Mouse (Mus musculus) gastrocnemius, adult 8-10 months (tissue): Measurements from ENCODE around the gene Lztr1. TPM values are rescaled to one million over a fixed set of nuclear protein-coding genes. Genes with fewer than 3 reads are reported as not detected.
A peak's percentile ranks its signal among the peaks of the same experiment; 100 is the strongest.
"Not testable (repeated sequence)": the region's sequence is repeated elsewhere in the genome, so short reads cannot be mapped to it uniquely, and the experiment has no call there.

ENCODE experiments used
- DNase-seq, 2 experiments: peaks; one replicate each; pipeline ENCODE4 v3.0.0; 2022; ENCODE audit warnings: low spot score in 2 of 2
- total RNA-seq, 4 experiments: library from RNA; stranded (reverse); gene quantifications; 2 replicates each; pipeline ENCODE4 v1.2.4; 2022

Gene Lztr1
- total RNA-seq, 4 experiments from 2014 or later: 20.3 to 26.1 (median 23.5) TPM

DNA sequence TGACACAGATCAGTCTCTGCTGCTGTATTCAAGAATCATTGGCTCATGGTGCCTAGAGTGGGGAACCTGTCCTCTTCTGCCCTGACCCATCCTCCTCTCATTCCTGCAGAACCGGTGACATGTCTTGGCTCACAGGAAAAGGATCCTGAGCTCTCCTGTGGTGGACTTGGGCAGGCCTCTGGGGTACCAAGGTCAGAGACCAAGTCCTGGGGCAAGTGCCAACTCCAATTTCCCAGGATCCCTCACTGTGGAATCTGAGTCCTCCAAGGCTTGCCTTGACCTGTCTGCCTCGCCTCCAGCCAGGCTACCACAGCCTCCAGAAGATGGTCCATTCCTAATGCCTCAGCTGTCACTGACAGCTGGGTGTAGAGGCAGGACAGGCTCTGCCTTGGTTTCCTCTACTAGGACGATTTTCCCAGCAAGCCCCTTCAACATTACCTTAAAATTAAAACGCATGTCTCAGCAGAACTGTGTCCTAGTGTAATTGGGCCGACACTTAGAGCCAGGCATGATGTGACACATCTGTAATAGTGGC, 1.4 kb upstream of the Lztr1 start:
- no peak for DNase-seq

DNA sequence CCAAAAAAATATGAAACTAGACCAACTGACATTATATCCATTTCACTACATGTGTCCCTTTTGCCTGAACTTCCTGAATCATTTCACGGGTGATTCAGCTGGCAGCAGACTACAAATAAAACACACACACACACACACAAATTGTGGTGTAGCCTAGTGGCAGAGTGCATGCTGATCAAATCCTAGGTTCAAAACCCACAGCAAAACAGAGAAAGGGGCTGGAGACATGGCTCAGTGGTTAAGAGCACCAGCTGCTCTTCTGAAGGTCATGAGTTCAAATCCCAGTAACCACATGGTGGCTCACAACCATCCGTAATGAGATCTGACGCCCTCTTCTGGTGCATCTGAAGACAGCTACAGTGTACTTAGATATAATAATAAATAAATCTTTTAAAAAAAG, 457 bp upstream of the Lztr1 start:
- DNase-seq: not testable (repeated sequence)

GRCm38 (mm10) chr16:17509240-17509597, 731 bp downstream of the Lztr1 start:
- no peak for DNase-seq

DNA sequence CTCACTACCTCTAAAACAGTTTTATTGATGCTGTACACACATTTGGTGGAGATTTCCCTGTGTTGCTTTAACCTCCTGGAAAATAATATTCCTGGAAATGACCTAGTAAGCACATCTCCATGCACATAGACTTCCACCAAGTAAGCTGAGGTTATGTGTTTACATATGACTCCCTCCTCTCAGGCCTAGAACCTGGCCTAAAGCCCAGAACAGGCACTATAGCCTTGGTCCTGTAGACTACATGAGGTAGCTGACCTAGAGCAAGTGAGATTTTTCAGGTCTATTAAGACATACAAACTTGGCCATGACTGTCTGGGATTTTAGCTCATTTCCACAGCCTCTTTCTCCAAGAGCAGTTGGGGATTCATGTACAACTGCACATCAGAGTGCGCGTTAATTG, 1.7 kb downstream of the Lztr1 start:
- no peak for DNase-seq

- DNase-seq: no peak
Measured at GRCm38 (mm10) chr16:17510686-17511085, 2.2 kb downstream of the Lztr1 start.

DNA sequence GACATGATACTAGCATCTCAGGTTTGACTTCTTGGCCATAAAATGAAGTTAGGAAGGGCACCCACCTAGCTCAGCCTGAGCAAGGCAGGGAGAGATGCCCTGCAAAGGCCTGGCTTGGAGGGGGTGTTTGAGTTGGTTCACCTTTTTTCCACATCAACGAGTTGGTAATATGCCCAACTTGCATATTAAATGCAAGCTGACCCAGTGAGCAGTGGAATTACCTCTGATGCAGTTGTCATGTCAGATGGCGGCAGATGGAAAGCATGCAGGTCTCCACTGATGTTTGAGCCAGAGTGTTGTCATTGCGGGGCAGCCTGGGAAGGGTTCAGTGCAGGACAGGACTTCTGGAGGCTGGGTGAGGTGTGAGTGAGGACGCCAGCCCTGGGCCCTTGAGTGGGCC, 2.9 kb downstream of the Lztr1 start:
- no peak for DNase-seq

GRCm38 (mm10) chr16:17518910-17519309, 10.4 kb downstream of the Lztr1 start:
- DNase-seq: no peak

- no peak for DNase-seq
Measured at GRCm38 (mm10) chr16:17524156-17524555, 15.7 kb downstream of the Lztr1 start.

DNA sequence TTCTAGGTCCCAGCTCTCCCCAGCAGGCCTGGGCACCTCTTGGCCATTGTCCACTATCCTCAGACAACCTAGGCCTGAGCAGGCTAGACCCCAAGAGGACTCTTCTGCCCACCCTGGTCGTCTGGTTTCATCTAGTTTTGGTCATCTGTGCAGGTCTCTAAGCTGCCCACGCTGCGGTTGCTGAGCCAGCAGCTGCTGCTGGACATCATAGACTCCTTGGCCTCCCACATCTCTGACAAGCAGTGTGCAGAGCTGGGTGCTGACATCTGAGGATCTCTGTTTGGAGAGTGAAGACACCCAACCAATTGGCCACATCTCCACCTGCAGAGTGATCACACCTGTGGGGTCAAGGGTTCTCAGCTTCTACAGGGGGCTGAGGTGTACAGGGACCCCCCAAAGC, 17.0 kb downstream of the Lztr1 start:
- DNase-seq: no peak

GRCm38 (mm10) chr16:17526223-17526622, 17.7 kb downstream of the Lztr1 start:
- no peak for DNase-seq

GRCm38 (mm10) chr16:17527606-17528005, 19.1 kb downstream of the Lztr1 start:
- DNase-seq: no peak

DNA sequence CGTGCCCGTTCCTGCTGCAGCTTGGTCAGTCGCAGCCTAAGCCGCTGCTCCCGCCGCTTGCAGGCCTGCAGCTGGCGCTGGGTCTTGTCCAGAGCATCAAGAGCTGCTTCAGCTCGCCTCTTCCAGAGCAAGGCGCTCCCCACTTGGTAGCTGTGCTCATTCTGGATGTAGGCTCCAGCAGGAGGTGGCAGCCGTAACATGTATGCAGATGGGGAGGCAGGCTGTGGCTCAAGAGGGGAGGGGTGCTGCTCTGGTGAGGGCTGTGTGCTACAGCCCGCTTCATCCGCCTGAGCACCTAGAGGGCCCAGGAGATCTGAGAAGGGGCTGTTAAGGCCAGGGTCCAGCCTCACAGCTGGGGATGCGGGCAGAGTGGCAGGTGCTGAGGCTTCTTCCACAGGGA, 19.8 kb downstream of the Lztr1 start:
- no peak for DNase-seq

GRCm38 (mm10) chr16:17529981-17530586, 21.6 kb downstream of the Lztr1 start:
- no peak for DNase-seq

GRCm38 (mm10) chr16:17530640-17531288, 22.3 kb downstream of the Lztr1 start, which contains the start of gene Thap7:
TSS of gene Thap7 (minus strand) at chr16:17531136.
- peak; percentile 95 to 96 for DNase-seq

DNA sequence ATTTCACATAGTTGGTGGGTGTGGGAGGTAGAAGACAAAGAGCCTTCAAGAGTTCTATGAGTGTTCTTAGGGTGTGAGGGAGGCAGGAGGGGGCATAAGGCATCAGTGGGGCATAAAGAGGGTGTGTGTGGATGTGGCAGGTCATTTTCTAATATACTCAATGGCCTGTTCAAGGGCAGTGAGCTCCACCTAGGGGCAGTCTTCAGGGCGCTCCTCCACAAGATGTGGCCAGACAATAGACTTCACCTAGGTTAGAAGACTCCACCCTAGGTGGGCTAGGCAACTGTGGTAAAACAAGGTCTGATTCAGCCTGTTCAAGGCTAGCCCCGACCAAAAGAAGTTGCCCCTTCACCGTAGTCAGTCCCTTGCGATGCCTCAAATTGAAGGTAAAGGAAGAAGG, 23.8 kb downstream of the Lztr1 start:
- DNase-seq: no peak

- no peak for DNase-seq
Measured at GRCm38 (mm10) chr16:17532676-17533329, 24.3 kb downstream of the Lztr1 start.

DNA sequence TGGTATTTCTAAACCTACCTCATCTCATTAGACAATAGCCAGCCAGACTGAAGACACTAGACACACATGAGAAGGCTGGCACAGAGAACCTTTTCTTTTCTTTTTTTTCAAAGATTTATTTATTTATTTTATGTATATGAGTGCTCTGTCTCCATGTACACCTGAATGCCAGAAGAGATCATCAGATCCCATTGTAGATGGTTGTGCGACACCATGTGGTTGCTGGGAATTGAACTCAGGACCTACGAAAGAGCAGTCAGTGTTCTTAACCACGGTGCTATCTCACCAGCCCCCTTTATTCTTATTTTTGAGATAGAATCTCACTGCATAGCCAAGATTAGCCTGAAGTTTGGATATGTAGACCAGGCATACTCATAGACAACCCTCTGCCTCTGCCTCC, 28.1 kb downstream of the Lztr1 start:
- DNase-seq: no peak

GRCm38 (mm10) chr16:17542632-17543031, 34.1 kb downstream of the Lztr1 start:
- no peak for DNase-seq

- DNase-seq: no peak
Measured at GRCm38 (mm10) chr16:17552837-17553236, 44.3 kb downstream of the Lztr1 start.

- DNase-seq: no peak
Measured at GRCm38 (mm10) chr16:17553910-17554685, 45.6 kb downstream of the Lztr1 start.

GRCm38 (mm10) chr16:17554702-17555101, 46.2 kb downstream of the Lztr1 start:
- not testable (repeated sequence) for DNase-seq

- no peak for DNase-seq
Measured at GRCm38 (mm10) chr16:17556180-17556579, 47.7 kb downstream of the Lztr1 start.
